Mouse (Mus musculus) hematopoietic stem cell, adult 5-6 weeks (primary cell): Measurements from ENCODE around the gene Gpr137. TPM values are rescaled to one million over a fixed set of nuclear protein-coding genes. Genes with fewer than 3 reads are reported as not detected.
"Not testable (repeated sequence)": the region's sequence is repeated elsewhere in the genome, so short reads cannot be mapped to it uniquely, and the experiment has no call there.

ENCODE experiments used
- ATAC-seq, 2 experiments: fragments of 125-278 bp in 1 of 2; replicated peaks in 1 of 2; 2 replicates each; pipeline ENCODE4 v1.8.0; 2016 to 2017; ENCODE audit warnings: inconsistent platforms in 2 of 2, mild to moderate bottlenecking in 2 of 2, moderate number of reproducible peaks in 2 of 2, low read depth in 1 of 2, moderate TSS enrichment in 1 of 2; ENCODE audit not compliant: low FRiP score in 2 of 2, poor library complexity in 2 of 2, severe bottlenecking in 2 of 2, insufficient read depth in 1 of 2, low TSS enrichment in 1 of 2
- total RNA-seq: library from RNA; stranded (forward); fragments of 172-1452, 232-1000 nt; gene quantifications from 2 replicates; pipeline ENCODE4 v1.2.3, GENCODE M21; 2017

The Gpr137 gene
- total RNA-seq, 1 experiment from 2014 or later, result 19.5 TPM

DNA sequence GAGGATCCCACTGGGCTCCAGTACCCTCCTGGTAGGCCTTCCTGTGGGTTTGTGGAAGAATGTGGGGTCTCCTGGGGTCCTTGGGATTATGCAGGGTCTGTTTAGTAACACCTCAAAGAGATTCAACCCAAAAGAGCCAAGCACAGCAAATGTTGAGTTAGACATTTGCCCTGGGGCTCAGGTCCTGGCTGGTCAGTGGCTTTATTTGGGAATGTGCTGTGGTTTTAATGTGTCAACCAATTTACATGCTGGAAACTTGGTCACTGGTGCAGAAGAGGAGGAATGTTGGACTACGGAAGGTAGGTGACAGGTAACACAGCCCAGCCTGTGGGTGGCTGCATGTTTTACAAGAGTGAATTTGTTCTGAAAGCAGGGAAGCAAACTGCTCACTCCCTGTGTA lies 39.2 kb downstream of the Gpr137 start:
- ATAC-seq, result no peak

DNA sequence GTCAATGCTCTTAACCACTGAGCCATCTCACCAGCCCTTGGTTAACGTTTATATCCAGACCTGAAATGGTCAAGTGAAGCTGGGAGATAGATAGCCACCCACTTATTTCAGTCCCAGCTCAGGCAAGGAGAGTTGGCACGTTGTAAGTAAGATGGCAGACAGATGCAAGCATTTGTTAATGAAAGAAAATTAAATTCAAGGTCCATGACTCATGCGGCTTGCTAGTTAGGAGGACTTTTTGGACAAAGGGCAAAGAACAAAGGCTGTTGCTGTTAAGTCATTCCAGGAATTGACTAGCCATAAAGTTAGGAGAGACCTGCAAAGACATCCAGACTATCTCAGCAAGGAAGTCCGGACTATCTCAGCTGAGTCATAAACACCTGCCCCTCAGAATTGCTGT lies 42.6 kb downstream of the Gpr137 start:
- ATAC-seq, result no peak

DNA sequence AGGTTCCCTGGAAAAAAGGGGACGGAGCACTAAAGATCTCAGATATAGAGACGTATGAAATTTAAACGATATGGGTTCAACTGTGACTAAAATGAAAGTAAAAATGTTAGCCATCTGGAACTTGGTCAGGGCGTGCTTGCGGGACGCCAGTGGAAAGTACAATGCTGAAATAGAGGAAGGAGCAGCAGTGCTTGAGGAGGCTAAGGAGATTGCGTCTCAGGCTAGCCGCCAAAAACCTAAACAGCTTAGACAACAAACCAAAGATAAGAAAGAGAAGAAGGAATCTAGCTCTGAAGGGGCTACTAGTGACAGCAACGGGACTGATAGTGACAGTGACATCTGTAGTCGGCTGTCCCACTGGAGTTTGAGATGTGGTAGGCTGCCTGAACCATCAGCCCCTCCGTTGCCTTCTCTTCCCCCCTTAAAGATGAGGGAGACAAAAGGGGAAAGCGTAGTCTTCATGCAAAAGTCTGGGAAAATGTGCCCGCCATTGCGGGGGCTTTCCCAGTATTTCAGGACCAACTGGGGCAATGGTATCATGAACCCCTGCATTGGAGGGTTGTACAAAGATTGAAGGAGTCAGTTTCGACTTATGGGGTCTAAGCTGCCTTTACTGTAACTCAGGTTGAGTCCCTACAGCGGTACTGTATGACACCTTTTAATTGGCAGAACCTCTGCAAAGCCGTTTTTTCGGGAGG lies 46.5 kb downstream of the Gpr137 start:
- ATAC-seq, result not testable (repeated sequence)

DNA sequence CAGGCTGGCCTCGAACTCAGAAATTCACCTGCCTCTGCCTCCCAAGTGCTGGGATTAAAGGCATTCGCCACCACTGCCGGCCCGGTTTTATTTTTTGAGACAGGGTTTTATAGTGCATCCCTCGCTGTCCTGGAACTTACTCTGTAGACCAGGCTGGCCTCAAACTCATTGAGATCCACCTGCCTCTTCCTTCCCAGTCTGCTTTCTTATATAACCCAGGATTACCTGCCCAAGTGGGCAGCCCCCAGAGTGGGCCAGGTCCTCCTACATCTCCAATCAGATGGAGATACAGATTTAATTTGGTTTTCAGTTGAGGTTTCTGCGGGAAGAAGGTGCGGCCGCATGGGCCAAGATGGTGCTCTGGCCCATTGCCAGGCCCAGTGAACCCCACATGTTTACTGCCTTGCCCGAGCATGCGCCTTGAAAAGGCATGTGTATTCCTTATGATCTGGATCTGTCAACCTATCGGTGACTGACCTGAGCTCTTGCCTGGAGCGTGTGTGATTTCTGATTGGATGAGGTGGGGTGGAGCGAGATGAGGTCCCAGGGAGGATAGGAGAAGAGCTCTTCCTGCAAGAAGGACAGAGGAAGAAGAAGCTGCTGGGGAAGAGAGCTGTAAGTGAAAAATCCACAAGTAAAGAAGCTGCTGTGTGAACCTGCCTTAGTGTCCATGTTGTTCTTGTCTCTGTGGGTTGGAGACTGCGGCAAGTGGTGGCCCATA lies 48.4 kb downstream of the Gpr137 start:
- ATAC-seq, result no peak

DNA sequence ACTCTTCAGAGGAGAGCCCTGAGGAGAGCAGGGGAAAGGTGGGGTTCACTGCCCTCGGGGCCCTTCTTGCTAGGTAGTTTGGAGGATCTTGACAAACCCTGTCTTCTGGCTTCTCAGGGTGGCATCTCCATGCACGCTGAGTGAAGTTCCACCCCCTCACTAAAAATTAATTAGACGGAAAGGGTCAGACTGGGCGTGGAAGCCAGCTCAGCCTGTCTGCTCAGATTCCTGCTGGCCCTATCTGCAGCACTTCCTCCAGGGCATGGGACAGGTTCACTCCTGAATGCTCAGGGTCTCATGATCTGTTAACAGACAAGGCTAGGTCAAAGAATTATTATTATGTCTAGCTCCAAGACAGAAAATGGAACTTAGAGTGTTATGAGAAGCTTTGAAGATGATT lies 49.8 kb downstream of the Gpr137 start:
- no peak for ATAC-seq

Other genes starting within 250 kb of the Gpr137 start
- gene Rps6ka4, start 101.8 kb downstream of the Gpr137 start, total RNA-seq, result 3.3 and 4.8 TPM in 2 replicates
- 28.1 and 31.2 TPM in 2 replicates for gene Ccdc88b, start 84.3 kb downstream of the Gpr137 start, total RNA-seq
- gene Trmt112, start 32.8 kb downstream of the Gpr137 start, total RNA-seq, result 249 and 328 TPM in 2 replicates
- 282 and 414 TPM in 2 replicates for gene Prdx5, start 32.4 kb downstream of the Gpr137 start, total RNA-seq
- 15.3 and 16.0 TPM in 2 replicates for gene Esrra, start 20.7 kb downstream of the Gpr137 start, total RNA-seq
- gene Catsperz, start 17.1 kb downstream of the Gpr137 start, total RNA-seq, result not detected in 2 replicates
- gene Kcnk4, start 8.0 kb downstream of the Gpr137 start, total RNA-seq, result not detected in 2 replicates
- gene Bad, start 619 bp downstream of the Gpr137 start, total RNA-seq, result 21.9 and 30.1 TPM in 2 replicates
- 89.4 and 98.0 TPM in 2 replicates for gene Ppp1r14b, start 32.5 kb upstream of the Gpr137 start, total RNA-seq
- 9.1 and 12.3 TPM in 2 replicates for gene Plcb3, start 34.0 kb upstream of the Gpr137 start, total RNA-seq
- 67.0 and 99.5 TPM in 2 replicates for gene Fkbp2, start 38.0 kb upstream of the Gpr137 start, total RNA-seq
- 6.4 and 9.2 TPM in 2 replicates for gene Vegfb, start 45.2 kb upstream of the Gpr137 start, total RNA-seq
- 7.7 and 20.5 TPM in 2 replicates for gene Dnajc4, start 50.1 kb upstream of the Gpr137 start, total RNA-seq
- 8.5 and 9.9 TPM in 2 replicates for gene Nudt22, start 53.6 kb upstream of the Gpr137 start, total RNA-seq
- 1.6 and 2.2 TPM in 2 replicates for gene Trpt1, start 53.7 kb upstream of the Gpr137 start, total RNA-seq
- gene Fermt3, start 77.0 kb upstream of the Gpr137 start, total RNA-seq, result 198 and 220 TPM in 2 replicates
- 162 and 250 TPM in 2 replicates for gene Stip1, start 97.5 kb upstream of the Gpr137 start, total RNA-seq
- gene Macrod1, start 114.3 kb upstream of the Gpr137 start, total RNA-seq, result 5.2 and 11.2 TPM in 2 replicates
- gene Flrt1, start 163.2 kb upstream of the Gpr137 start, total RNA-seq, result not detected in 2 replicates